Mouse (Mus musculus) hindlimb bud, embryonic 11.5 days (tissue): ENCODE measurements around the gene Necab3.

Source experiments
- DNase-seq: peaks from one replicate; pipeline ENCODE4 v3.0.0-alpha.2; 2012; ENCODE audit warnings: low read depth, low spot score; ENCODE audit errors: extremely low spot score

Gene Necab3

GRCm38 (mm10) chr2:154543567-154544347 lies 14.9 kb downstream of the Necab3 start:
- no peak for DNase-seq

DNA sequence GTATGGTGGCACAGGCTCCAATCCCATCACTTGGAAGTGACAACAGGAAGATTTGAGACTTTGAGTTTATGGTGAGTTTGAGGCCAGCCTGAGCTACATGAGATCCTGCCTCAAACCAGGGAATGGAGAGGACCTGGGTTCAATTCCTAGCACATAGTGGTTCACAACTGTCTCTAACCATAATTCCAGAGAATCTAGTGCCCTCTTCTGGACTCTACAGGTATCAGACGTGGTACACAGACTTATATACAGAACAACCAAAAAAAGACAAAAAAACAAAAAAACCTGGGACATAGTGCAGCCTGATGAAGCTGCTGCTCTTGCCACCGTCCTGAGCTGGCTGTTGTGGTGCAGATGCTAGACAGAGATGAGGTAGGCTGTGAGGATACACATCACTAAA lies 17.1 kb downstream of the Necab3 start:
- no peak for DNase-seq

DNA sequence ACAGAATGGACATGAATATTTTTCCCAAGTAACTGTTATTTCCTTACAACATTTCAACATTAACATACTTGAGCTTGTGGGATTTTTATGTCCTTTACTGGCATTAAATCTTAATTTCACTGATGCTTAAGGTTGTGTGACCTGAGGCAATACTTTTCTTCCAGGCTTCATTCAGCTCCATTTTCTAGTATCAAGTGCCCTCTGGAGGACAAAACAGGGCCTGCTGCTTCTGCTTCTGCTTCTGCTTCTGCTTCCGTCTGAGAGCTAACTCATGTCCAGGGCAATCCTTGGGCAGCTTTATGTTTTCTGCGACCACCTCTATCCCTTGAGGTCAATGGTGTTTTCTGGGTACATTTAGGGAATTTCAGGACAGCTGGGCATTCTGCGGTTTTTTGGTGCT lies 19.0 kb downstream of the Necab3 start:
- DNase-seq: no peak

- no peak for DNase-seq
Observed at GRCm38 (mm10) chr2:154538710-154539109, 20.0 kb downstream of the Necab3 start.

GRCm38 (mm10) chr2:154538310-154538709 lies 20.4 kb downstream of the Necab3 start:
- no peak for DNase-seq

- DNase-seq: no peak
Observed at GRCm38 (mm10) chr2:154534704-154535270, 23.9 kb downstream of the Necab3 start.

- no peak for DNase-seq
Observed at GRCm38 (mm10) chr2:154532888-154533287, 25.8 kb downstream of the Necab3 start.

- DNase-seq: no peak
Observed at GRCm38 (mm10) chr2:154526531-154526930, 32.2 kb downstream of the Necab3 start.

DNA sequence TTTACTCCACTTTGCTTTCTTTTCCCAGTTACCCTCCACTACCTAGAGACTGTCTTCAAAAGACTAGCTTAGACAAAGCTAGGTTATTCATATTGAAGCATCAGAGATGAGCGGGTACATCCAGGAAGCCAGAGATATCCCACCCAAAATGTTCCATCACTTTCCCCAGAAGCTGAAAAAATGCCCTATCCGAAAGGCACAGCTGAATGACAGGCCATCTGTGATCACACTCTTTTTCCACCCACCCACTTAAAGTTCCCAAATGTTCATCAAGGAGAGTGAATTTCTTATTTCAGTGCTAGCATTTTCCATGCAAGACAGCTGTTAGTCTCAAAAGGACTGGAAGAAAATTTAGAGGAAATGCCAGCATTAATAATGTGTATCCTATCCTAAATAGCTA lies 33.4 kb downstream of the Necab3 start:
- DNase-seq: no peak

DNA sequence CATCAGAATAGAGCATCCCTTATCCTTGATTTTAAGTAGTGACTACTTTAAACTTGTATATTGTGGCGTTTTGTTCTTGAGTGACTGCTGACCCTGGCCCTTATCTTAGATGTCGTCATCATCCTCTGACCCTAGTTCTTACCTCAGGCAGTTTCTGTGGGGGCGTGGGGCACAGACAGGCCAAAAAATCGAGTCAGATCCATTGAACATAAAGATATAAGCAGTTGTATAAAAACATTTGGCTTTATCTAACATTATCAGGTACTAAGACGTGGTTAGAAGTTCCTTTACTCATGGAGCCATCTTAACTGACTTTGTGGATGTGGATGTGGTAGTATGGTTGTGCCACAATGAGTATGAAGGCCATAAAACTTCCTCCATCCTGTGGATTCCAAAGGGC lies 36.4 kb downstream of the Necab3 start:
- no peak for DNase-seq

GRCm38 (mm10) chr2:154521449-154521848 lies 37.2 kb downstream of the Necab3 start:
- DNase-seq: no peak

GRCm38 (mm10) chr2:154517424-154517823 lies 41.3 kb downstream of the Necab3 start:
- no peak for DNase-seq

GRCm38 (mm10) chr2:154516944-154517343 lies 41.7 kb downstream of the Necab3 start:
- no peak for DNase-seq

- DNase-seq: no peak
Observed at GRCm38 (mm10) chr2:154510141-154510540, 48.5 kb downstream of the Necab3 start.

DNA sequence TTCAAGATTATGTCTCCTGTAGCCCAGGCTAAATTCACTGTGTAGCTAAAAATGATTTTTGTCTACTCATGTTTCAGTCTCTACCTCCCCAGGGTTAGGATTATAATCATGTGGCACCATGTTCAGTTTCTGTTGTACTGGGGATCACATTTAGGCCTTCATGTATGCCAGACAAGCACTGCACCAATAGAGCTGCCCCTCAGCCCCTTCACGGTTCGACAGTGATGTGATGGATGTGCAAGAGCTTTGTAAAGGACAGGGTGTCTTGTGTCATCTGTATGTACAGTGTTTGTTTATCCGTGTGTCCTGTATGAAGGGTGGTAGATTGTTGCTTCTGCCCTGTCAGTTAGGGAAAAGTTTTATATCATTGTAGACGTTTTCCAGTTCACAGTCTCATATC lies 50.2 kb downstream of the Necab3 start:
- no peak for DNase-seq

DNA sequence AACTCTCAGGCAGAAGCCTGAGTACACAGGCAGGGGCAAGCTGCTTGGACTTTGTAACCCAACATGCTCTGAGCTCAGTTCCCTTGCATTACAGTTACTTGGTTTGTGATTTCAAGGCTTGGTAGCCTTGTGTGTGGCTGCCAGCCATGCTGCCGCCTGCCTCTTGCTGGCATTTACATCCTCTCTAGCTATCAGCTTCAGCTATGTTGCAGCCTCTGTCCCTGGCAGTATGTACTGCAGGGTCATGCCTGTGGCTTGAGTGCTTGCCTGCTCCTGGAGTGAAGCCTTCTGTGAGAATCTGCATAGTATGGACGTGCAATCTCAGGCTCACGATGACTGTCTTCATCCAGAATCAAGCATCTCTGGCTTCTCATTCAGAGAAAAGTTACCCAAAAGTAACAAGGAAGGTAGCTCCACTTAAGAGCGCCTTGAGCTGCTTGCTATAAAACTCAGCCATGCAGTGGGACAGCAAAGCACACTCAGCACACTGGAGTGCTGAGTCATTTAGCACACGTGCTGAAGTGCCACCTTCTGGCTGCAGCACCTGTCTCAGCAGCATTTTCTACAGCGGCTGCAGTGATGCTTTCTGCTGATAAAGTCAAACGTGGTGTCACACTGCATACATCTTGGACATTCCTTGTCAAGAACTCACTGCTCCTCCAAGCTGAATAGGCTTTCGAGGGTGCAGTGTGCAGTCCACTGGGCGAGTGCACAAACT lies 51.0 kb downstream of the Necab3 start:
- DNase-seq: no peak

DNA sequence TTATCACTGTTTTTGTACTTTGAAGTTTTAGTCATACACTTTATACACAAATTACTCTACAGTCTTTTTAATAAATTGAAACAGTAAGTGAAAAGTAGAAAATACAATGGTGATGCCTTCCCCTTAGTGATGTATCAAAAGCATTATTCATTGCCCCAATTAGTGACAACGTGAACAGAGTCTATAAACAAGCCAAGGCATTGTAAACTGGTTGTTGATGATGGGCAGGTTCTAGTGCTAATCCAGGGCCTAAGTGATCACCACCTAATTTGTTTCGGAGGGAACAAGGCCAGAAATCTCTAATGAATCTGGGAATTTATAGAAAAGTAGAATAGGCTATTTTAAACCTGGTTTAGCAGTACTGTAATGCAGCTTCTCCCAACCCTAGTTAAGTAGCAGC lies 51.6 kb downstream of the Necab3 start:
- DNase-seq: no peak

- no peak for DNase-seq
Observed at GRCm38 (mm10) chr2:154500758-154501157, 57.9 kb downstream of the Necab3 start.

DNA sequence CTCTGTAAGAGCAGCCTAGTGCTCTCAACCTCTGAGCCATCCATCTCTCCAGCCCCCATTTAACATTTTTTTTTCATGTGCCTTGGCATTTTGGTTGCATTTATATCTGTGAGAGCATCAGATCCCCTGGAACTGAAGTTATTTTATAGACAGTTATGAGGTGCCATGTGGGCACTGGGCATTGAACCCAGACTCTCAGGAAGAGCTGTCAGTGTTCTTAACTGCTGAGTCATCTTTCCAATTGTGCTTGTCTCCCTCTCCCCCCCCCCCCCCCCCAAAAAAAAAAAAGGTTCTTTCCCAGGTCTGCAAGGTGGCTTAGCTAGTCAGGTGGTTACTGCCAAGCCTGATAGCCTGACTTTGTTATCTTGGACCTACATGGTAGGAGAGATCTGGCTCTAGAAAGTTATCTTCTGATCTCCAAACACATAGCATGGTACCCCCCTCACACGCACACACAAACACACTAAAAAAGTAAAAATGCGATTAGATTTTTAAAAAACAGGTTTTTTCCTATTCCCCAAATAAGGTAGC lies 58.9 kb downstream of the Necab3 start:
- DNase-seq: no peak

DNA sequence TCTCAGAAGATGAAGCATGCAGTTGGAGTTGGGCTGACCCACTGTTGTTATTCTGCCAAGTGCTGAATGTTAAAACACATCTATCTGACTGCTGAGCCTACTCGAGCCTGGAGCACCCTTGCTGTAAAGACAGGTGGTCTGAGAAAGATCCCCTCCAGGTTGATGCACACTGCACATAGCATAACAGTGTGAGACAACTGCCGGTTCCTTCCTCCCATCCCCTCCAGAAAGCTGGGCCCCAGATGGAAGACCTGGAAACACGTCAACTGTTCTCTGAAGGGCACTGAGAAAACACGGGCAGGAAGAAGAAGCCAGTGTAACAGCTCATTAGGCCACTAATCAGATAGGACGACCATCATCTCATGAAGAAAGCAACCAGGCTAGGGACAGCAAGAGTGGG lies 60.1 kb downstream of the Necab3 start:
- no peak for DNase-seq

DNA sequence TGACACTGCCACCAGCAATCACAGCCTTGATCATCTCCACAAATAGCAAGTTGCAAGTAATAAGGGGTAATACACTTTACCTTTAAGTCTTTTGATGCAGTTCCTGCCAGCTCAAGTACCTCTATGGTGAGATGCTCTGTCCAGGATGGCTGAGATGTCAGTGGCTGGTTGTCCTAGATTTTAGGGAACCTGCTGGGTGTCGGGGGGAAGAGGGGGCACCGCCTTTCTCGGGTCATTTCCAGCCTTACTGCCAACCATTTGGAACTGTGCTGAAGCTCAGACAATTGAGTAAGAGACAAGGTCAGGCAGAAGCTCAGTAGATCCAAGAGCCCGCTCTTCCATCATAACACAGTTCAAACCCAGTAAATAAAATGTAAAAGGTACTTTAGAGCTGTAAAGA lies 63.7 kb downstream of the Necab3 start:
- no peak for DNase-seq
